Mouse (Mus musculus): ENCODE measurements around the gene Thoc3. TPM values are rescaled to one million over a fixed set of nuclear protein-coding genes. Genes with fewer than 3 reads are reported as not detected.

Gene Thoc3
- polyA plus RNA-seq, 1 experiment: 21.6 TPM

DNA sequence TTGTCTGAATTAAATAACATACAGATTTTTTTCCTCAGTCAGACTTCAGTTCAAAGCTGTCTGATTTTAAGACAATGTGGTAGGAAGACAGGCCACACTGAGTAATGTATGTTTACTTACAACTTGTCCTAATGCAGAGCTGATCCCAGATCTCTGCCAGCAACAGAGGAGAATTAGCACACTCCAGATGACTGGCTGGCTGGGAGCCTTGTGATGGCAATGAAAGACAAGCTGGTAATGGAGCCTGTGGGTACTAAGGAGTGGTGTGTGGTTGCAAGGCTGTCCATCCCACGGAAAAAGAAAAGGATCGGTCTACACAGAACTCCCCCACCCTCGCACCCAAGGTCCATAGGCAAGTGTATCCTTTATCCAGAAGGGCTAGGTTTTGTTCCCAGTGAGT, 25.0 kb downstream of the Thoc3 start:
- DNase-seq (ENCODE audit: low read depth): no peak

DNA sequence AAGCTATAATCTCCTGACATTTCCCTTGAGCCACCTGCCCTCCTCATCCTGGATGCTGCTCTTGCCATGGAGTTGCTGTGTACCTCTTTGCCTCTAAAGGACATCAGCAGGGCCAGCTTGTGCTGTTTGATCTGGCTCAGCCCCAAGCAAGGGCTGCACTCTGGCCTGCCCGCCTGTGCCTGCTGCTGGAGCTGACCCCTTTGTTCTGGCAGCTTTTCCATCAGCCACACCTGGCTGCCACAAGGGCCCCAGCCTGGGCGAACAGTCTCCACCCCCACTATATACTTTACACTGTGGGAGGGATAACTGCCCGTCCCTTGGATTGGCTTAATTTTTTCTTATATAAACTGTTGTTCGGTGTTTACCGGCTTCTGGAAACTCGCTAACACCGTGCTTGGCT, 28.7 kb downstream of the Thoc3 start:
- no peak for DNase-seq (ENCODE audit: low read depth)

DNA sequence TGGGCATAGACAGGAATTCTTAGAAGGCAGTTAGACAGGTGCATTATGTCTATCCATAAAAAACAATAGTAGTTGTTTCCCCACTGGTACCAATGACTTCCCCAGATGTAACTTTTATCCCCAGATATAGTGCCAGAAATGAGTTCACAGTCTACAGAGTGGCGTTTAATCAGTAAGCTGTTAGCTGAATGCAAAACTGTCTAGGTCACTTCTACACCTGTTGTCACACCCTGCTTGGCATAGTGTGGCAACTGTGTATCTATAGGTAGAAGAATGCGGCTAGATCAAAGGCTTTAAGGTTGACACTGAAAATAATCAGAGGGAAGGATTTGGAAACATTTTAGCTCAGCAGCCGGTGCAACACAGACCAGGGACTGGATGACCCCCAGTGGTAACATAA, 29.8 kb downstream of the Thoc3 start:
- DNase-seq (ENCODE audit: low read depth): no peak

DNA sequence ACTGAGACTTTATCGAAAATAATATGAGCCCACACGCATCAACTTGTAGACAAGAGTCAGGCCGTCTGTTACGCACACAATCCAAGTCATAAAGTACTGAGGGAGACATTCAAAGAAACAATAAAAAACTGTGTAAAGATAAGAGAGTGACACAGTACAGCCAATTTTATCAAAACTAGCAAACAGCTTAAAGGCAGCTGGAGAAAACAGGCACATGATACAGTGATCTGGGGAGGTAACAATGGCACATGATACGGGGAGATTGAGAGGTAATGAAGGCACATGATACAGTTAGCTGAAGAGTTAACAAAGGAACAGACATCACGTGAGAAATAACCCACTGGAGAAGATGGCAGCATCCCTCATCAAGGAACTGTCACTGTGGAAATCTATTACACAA, 31.6 kb downstream of the Thoc3 start:
- DNase-seq (ENCODE audit: low read depth): no peak

DNA sequence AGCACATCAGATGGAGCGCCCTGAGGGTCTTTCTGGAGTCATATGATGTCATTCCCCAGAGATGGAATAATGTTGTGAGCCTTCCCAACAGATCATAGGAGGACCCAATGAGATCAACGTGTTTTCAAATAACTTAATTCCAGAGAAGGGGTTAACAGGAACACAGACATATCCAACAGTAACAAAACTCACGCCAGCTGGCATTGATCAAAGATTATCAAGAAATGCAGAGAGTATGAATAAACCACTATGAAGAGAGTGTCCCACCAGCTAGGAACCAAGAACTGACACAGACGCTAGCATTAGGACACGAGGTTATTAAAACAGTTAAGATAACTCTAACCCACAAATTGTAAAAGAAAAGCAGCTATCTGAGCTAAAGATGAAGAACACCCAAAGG, 32.0 kb downstream of the Thoc3 start:
- DNase-seq (ENCODE audit: low read depth): no peak

DNA sequence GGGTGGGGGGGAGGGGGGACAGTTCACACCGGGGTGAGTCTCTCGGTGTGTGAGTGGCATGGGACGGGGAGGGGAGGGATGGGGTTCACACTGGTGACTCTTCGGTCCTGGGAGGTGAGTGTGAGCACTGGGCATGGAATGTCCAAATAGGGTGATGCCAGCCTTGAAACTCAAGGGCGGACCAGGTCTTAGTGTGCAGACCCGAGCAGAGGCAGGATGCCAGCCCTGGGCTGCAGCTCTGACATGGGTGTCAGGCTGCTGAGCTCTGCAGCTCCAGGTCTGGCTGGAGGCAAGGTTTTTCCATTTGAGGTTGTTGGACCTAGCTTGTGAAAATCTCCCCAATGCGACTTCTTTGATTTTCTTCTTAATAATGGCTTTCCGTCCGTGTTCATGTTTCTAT, 37.5 kb downstream of the Thoc3 start:
- DNase-seq (ENCODE audit: low read depth): no peak

DNA sequence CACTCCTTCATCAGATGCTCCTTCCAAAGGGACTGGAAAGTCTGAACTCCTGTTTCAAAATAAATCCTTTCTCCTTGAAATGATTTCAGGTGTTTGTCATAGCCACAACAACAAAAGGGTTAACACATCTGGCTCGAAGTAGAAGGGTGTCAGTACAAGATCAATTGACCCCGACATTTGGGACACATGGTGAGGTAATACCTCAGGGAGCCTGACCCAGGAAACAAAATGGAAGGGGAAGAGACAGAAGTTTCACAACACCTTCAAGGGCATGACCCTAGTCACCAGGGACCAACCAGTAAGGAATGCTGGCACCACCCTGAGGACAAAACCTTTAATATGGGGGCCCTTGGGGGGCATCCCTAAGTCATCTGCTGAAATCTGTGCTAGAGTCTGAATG, 38.6 kb downstream of the Thoc3 start:
- DNase-seq (ENCODE audit: low read depth): no peak

DNA sequence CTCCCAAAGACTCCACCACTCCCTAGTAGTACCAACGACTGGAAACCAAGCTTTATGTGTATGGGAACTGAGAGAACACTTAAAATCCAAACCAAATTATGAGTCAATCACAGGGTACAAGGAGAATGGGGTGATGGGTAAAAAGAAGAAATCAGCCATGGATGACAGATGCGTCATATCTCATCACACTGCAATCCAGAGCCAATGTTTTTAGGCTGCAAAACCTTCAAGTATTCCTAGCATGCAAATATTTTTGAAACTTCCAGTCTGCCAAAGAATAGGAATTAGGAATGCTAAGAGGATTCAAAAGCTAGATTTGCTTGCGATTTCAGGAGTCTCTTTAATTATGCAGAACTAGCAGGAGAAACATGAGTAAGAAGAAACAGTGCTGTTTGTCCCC, 39.9 kb downstream of the Thoc3 start:
- no peak for DNase-seq (ENCODE audit: low read depth)

DNA sequence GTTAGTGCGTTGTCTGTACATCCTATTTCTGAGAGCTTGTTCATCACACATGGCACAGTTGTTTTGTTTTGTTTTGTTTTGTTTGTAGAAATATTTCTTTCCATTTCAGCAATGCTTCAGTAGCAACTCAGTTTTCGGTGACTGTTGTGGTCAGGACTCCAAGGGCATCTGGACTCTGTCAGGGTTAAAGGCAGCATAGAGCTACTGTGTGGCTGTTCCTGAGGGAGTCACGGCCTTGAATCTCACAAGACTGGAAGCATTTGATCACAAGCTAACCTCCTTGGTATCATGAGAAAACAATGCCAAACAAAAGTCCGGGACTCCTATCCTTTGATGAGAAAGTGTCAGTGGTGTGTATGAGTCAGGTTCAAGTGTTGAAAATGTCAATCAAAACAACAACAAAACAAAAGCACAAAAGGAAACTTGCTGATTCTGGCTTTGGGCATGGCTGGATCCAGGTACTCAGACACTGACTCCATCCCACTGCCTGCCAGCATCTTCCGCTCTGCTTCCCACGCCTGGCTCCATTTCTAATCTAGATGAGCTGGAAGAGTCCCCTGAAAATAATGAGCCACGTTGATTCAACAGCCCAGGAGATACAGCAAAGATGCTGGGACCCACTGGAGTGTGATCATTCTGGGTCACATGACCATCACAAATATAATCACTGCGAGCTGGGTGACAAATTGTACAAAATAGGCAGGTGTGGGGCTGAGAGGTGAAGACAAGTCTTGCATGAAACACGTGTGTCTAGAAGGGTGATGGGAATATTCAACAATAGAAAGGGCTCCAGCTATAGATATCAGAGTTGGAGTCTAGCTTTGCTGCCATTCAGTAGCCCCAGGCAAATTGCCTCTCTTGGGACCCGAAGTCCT, 41.6 kb downstream of the Thoc3 start:
- DNase-seq (ENCODE audit: low read depth): no peak

DNA sequence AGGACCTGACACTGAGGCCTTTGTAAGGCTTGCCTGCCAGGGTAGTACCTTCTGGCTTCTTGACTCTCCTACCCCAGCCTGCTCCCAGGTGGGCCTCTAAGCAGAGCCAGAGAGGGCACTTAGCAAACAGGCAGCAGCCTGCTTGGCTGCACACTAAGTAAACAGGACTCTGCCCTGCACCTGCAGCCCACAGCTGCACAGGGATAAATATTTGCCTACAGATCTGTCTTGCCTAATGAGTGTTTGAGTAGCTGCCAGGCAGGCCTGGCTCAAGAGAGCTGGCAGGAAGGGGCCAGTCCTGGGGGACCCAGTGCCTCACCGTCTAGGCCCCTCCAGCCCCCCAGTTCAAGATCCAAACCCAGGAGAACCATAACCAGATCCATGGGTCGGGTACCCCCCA, 43.4 kb downstream of the Thoc3 start:
- DNase-seq (ENCODE audit: low read depth): no peak

DNA sequence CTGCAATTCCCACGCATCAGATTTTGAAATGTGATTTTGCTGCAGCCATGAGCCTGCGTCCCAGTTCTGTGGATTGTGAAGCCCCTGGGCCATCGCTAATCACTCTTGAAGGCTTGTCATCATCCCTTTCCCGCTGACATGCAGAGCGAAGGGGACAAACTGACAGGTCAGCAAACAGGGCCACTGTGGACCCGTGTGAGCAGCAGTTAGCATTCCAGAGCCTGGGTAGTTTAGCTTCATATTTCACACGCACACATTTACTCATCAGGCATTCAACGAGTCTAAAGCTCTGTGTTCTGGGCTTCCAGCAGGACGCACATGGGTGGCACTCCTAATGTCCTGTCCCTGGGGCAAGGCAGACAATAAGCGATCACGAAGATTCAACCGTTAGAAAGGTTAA, 48.4 kb downstream of the Thoc3 start:
- DNase-seq (ENCODE audit: low read depth): no peak

DNA sequence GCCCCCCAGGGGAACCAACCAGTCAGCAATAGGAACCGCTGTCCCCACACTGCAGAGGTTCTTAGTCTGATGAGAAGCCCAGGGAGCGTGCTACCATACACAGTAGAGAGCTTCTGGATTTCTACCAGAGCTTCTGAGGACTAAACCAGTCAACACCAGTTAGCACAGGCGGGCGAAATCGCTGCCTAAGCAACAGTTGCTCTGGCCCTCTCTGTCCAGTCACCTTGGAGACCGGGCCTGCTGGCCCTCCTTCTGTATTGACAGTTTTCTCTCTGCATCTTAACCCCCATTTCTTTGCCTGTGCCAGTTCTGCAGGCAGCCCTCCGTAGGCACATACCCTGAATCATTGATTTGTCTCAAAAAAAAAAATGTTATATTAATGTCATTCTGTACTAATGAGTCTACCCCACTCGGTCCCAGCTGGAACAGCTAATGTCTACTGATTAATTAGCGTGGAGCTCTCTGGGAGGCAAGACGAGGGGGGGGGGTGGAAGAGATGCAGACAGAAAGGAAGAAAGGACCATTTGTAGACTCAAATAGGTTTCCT, 49.8 kb downstream of the Thoc3 start:
- DNase-seq (ENCODE audit: low read depth): no peak

DNA sequence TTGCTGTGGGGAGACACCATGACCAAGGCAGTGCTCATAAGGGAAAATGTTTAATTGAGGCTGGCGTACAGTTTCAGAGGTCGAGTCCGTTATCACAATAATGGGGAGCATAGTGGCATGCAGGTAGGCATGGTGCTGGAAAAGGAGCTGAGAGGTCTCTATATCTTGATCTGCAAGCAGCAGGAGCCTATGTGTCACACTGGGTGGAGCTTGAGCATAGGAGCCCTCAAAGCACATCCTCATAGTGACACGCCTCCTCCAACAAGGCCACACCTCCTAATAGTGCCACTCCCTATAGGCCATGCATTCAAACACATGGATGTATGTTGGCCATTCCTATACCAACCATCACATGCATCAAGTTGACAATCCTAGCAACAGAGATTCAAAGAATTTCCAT, 53.6 kb downstream of the Thoc3 start:
- DNase-seq (ENCODE audit: low read depth): no peak

DNA sequence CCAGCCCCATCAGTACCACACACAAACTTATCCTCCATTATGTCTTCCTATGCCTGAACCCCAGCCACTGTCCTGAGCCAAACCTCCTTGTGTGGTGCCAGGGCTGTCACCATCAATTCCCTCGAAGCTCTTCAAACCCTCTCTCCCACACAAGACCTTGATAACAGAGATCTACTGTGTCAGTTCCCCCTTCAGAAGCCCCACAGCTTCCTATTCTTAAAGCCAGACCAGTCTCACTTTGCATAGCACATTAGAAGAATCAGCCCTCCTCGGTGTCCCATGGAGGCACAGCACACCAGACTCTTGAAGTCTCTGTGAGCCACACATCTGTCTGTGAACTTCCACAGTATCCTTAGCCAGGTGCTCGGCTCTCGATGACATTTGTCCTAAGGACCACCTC, 55.9 kb downstream of the Thoc3 start:
- DNase-seq (ENCODE audit: low read depth): no peak

DNA sequence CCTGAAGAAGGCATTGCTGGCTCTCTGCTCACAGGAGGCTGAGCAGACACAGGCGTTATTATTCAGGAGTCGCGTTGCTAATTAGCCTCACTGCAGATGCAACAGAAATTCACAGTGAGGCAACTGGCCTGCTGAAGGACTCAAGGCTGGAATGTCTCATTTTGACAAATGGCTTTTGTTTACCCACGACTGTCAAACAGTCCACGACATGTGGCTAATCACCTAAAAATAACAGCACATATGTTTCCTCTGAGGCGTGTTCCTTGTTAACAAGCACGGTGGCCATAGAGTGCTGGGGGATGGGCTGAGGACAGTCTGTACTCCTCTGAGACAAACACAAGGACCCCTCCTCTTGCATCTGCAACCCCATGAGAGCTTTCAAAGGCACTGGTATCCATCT, 56.4 kb downstream of the Thoc3 start:
- DNase-seq (ENCODE audit: low read depth): no peak

DNA sequence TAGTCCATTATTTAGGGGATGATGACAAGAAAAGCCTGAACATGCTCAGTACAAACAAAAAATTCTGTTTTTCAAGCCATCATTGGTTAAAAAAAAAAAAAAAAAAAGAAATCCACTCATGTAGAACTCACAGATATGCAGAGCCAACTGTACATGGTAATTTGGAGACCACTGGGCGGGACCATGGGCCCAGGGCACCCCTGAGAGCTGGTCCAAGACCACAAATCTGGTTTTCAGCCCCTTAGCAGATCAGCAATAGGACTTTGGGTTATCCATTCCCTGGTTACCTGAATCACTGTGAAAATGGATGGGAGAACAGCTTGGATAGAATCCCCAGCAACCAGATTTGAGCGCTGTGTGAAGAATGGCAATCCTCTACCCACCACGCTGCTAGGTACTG, 57.0 kb downstream of the Thoc3 start:
- no peak for DNase-seq (ENCODE audit: low read depth)

Other genes starting within 250 kb of the Thoc3 start
- gene Cplx2, start 97.5 kb downstream of the Thoc3 start, polyA plus RNA-seq (2012; rRNA removed): 5.9 and 7.3 TPM in 2 replicates
- gene Simc1, start 34.9 kb upstream of the Thoc3 start, polyA plus RNA-seq (2012; rRNA removed): 11.6 and 14.0 TPM in 2 replicates
- 151 and 158 TPM in 2 replicates for gene 4833439L19Rik, start 96.6 kb upstream of the Thoc3 start, polyA plus RNA-seq (2012; rRNA removed)
- 19.9 and 21.4 TPM in 2 replicates for gene Arl10, start 106.2 kb upstream of the Thoc3 start, polyA plus RNA-seq (2012; rRNA removed)
- gene Nop16, start 121.2 kb upstream of the Thoc3 start, polyA plus RNA-seq (2012; rRNA removed): 9.0 and 10.0 TPM in 2 replicates
- gene Higd2a, start 121.4 kb upstream of the Thoc3 start, polyA plus RNA-seq (2012; rRNA removed): 119 and 123 TPM in 2 replicates
- gene Cltb, start 142.5 kb upstream of the Thoc3 start, polyA plus RNA-seq (2012; rRNA removed): 45.1 and 46.0 TPM in 2 replicates
- 32.7 and 35.9 TPM in 2 replicates for gene Faf2, start 152.9 kb upstream of the Thoc3 start, polyA plus RNA-seq (2012; rRNA removed)
- 117 and 139 TPM in 2 replicates for gene Rnf44, start 225.1 kb upstream of the Thoc3 start, polyA plus RNA-seq (2012; rRNA removed)
- gene Cdhr2, start 232.6 kb upstream of the Thoc3 start, polyA plus RNA-seq (2012; rRNA removed): 4.8 and 6.5 TPM in 2 replicates